Mouse (Mus musculus) liver, adult 2 months (tissue): Measurements from ENCODE around the gene Zscan26. TPM values are rescaled to one million over a fixed set of nuclear protein-coding genes. Genes with fewer than 3 reads are reported as not detected.
"Not testable (repeated sequence)": the region's sequence is repeated elsewhere in the genome, so short reads cannot be mapped to it uniquely, and the experiment has no call there.

ENCODE experiments used
- DNase-seq: peaks from one replicate; pipeline ENCODE4 v3.0.0-alpha.2; 2011; ENCODE audit warnings: low read depth, low spot score; ENCODE audit errors: extremely low read depth
- H3K27ac ChIP-seq: fragments of 200-500 bp; replicated peaks from 2 replicates; pipeline ENCODE4 v1.5.1; 2012; ENCODE audit warnings: low read depth, mild to moderate bottlenecking, control low read depth, inconsistent platforms, low read length; ENCODE audit not compliant: insufficient read depth
- H3K27me3 ChIP-seq: fragments of 200-500 bp; 2 replicates; pipeline ENCODE4 v1.6.1; 2012; ENCODE audit warnings: mild to moderate bottlenecking, moderate library complexity, low read length, inconsistent platforms; ENCODE audit not compliant: control insufficient read depth, insufficient read depth
- H3K36me3 ChIP-seq: fragments of 200-500 bp; 2 replicates; pipeline ENCODE4 v1.6.1; 2012; ENCODE audit warnings: low read length, inconsistent platforms; ENCODE audit not compliant: control insufficient read depth, insufficient read depth
- H3K4me1 ChIP-seq: fragments of 200-500 bp; 2 replicates; pipeline ENCODE4 v1.6.1; 2011; ENCODE audit warnings: low read length; ENCODE audit not compliant: control insufficient read depth, insufficient read depth
- H3K4me3 ChIP-seq: fragments of 200-500 bp; 2 replicates; pipeline ENCODE4 v1.5.1; 2011; ENCODE audit warnings: low read depth, mild to moderate bottlenecking, control low read depth, low read length, moderate library complexity; ENCODE audit not compliant: insufficient read depth
- H3K79me2 ChIP-seq: fragments of 200-500 bp; 2 replicates; pipeline ENCODE4 v1.6.1; 2012; ENCODE audit warnings: inconsistent platforms, mild to moderate bottlenecking, low read length, moderate library complexity; ENCODE audit not compliant: control insufficient read depth, insufficient read depth
- H3K9ac ChIP-seq: fragments of 200-500 bp; 2 replicates; pipeline ENCODE4 v1.6.1; 2012; ENCODE audit warnings: low read depth, mild to moderate bottlenecking, control low read depth, inconsistent platforms, low read length
- CTCF ChIP-seq: fragments of 200-500 bp; IDR thresholded peaks from 2 replicates; pipeline ENCODE4 v1.5.1; 2011; ENCODE audit warnings: low read depth, low read length, control low read depth
- POLR2A ChIP-seq: fragments of 200-500 bp; IDR thresholded peaks from 2 replicates; pipeline ENCODE4 v1.6.1; 2011; ENCODE audit warnings: low read length, control low read depth; ENCODE audit not compliant: insufficient read depth; ENCODE audit errors: extremely low read depth
- WGBS: fragments of 180-500 bp; shearing (Covaris S2); methylation state at CpG from one replicate; pipeline ENCODE4 v1.1.7; 2018; 5-methylcytosine and 5-hydroxymethylcytosine counted together
- polyA plus RNA-seq: library from polyadenylated mRNA; depleted of rRNA; stranded (reverse); fragments of >200 nt; gene quantifications from 2 replicates; pipeline ENCODE4 v1.2.3, GENCODE M21; 2012; rRNA removed
- total RNA-seq: library from RNA; depleted of rRNA; stranded (reverse); fragments of >200 nt; gene quantifications from 2 replicates; pipeline ENCODE4 v1.2.3, GENCODE M21; 2014; rRNA removed

Zscan26 gene
- total and polyA plus RNA-seq, 2 experiments: 12.1 to 33.4 TPM

DNA sequence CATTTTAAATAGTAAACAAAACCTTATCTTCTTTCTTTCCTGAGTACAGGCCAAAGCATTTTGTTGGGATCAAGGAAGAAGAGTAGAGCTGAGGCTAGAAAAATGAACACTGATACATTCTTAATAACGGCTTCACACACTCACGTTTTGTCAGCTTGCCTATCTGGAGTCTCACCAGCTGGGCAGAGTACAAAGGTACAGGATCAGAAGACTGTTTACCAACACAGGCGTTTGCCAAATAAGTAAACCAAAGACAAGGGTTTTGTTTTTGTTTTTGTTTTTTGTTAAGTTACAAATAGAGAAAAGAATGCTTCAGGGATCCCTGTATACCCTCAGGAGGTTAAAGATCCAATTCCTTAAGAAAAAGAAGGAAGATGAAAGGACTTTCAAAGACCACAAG is 52.4 kb downstream of the Zscan26 start:
- Histone ChIP-seq H3K4me1 (peaks cover 7% of the 10 kb centered on the region), H3K27me3 (no peaks in the 10 kb centered on the region), H3K36me3 (peaks cover 24% of the 10 kb centered on the region), H3K4me3 (peak overlapping the region; percentile 35; the same call in 1 of the 2 replicates), H3K27ac (no peak overlapping the region; the same call in 1 of the 2 replicates), H3K79me2 (peaks cover 4% of the 10 kb centered on the region; the same call in 1 of the 2 replicates), H3K9ac (no peak overlapping the region)
- TF ChIP-seq POLR2A: no peak
- TF ChIP-seq CTCF: no peak
- WGBS: 12% methylated on average over 3 of the region's 3 CpGs
- DNase-seq: peak; percentile 87

DNA sequence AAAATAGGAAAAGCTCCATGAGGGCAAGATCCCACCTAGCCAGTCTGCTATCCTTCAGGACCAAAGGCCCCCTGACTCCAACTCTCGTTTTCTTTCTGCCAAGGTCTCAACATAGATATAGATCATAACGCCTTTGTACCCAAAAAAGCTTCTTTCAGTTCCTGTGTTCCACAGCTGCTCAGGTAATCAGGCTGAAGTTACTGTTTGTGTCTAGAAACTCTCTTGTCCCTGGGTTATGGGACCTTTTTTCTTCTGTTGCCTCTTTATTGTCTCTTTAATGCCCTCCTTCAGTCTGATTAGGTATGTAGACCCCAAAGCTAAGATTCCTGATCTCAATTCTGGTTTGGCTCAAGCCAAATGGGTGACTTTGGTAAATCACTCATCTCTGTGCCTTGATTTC is 56.0 kb downstream of the Zscan26 start:
- Histone ChIP-seq H3K27ac (no peak overlapping the region), H3K36me3 (peaks cover 49% of the 10 kb centered on the region), H3K4me3 (no peak overlapping the region), H3K79me2 (peaks cover 4% of the 10 kb centered on the region; the same call in 1 of the 2 replicates), H3K4me1 (peaks cover 8% of the 10 kb centered on the region), H3K27me3 (no peaks in the 10 kb centered on the region), H3K9ac (no peak overlapping the region)
- no peak for DNase-seq
- TF ChIP-seq CTCF (no peak), POLR2A (no peak)
- 95% methylated on average over 2 of the region's 2 CpGs for WGBS

DNA sequence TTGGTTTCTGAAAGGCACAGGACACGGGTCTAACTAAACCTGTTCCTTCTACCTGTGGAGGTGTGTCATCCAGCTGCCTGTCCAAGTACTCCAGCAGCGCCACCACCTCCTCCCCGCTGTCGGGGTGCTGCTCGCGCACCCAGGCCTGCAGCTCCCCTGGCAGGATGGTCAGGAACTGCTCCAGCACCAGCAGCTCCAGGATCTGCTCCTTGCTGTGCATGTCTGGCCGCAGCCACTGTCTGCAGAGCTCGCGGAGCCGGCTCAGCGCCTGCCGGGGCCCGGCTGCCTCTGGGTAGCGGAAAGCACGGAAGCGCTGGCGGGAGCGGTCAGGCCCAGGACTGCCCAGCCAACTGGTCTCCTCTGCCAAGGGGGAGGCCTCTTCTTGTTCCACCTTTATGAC is 57.5 kb downstream of the Zscan26 start:
- H3K27ac ChIP-seq, H3K27me3 ChIP-seq, DNase-seq, H3K4me1 ChIP-seq, H3K79me2 ChIP-seq, H3K9ac ChIP-seq, H3K4me3 ChIP-seq: not testable (repeated sequence)
- H3K36me3 ChIP-seq: peaks cover 60% of the 10 kb centered on the region
- 97% methylated on average over 18 of the region's 18 CpGs for WGBS

DNA sequence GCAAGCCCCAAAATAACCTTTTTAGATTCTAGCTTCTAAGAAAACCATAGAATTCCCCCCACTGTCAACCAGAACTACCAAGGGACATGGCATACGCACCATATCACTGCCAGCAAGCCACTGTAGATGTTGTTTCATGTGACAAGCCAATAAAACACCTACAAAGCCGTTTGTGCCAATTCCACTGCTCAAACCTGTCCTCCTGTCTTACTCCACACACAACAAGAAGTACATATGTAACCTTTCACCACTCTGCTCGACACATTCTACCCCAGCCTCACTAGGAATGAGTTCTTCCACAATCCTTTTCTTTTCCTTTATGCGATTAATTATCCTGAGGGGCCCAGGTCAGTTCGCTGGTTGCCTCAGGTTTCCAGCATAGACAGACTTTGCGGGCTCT is 57.9 kb downstream of the Zscan26 start:
- TF ChIP-seq POLR2A: no peak
- TF ChIP-seq CTCF: no peak
- H3K4me1 ChIP-seq: peaks cover 6% of the 10 kb centered on the region
- no peaks in the 10 kb centered on the region for H3K27me3 ChIP-seq
- 95% methylated on average over 6 of the region's 6 CpGs for WGBS
- peak; percentile 34 for DNase-seq
- H3K9ac ChIP-seq: no peak overlapping the region
- H3K27ac ChIP-seq: no peak overlapping the region; the same call in 1 of the 2 replicates
- H3K79me2 ChIP-seq: no peaks in the 10 kb centered on the region; the same call in 1 of the 2 replicates
- peaks cover 62% of the 10 kb centered on the region for H3K36me3 ChIP-seq
- no peak overlapping the region for H3K4me3 ChIP-seq

DNA sequence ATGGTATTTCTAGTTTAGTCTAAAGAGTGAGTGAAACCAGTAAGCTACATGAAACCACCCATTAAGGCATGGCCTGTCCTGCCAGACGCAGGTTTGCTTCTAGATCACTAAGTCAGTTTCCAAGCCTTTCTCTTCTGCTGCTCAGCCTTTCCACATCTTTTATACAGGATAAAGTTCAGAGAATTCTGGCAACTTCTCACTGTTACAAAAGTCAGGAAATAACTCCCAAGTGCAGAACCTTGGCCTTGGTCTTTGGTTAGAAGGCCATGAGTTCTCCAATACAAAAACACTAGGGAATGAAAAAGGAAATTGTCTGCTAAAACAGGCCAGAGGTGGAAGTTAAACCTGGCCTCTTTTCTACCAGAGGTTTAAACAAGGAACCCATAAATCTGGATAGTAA is 58.3 kb downstream of the Zscan26 start:
- peak; percentile 86 for DNase-seq
- TF ChIP-seq CTCF (no peak), POLR2A (no peak)
- Histone ChIP-seq H3K4me1 (peaks cover 6% of the 10 kb centered on the region), H3K9ac (no peak overlapping the region), H3K36me3 (peaks cover 64% of the 10 kb centered on the region), H3K79me2 (no peaks in the 10 kb centered on the region; the same call in 1 of the 2 replicates), H3K4me3 (no peak overlapping the region), H3K27me3 (no peaks in the 10 kb centered on the region), H3K27ac (no peak overlapping the region)
- 44% methylated on average over 1 of the region's 1 CpGs for WGBS

Other genes starting within 250 kb of the Zscan26 start
- not detected in 2 replicates for gene Gpx5, start 161.0 kb downstream of the Zscan26 start, total RNA-seq
- gene Gpx5, start 161.0 kb downstream of the Zscan26 start, polyA plus RNA-seq: not detected in 2 replicates
- gene Gpx6, start 141.6 kb downstream of the Zscan26 start, total RNA-seq: 0.27 and 1.0 TPM in 2 replicates
- gene Gpx6, start 141.6 kb downstream of the Zscan26 start, polyA plus RNA-seq: 0.55 and 0.70 TPM in 2 replicates
- gene Olfr1367, start 106.8 kb downstream of the Zscan26 start, total RNA-seq: not detected in 2 replicates
- not detected in 2 replicates for gene Olfr1367, start 106.8 kb downstream of the Zscan26 start, polyA plus RNA-seq
- gene Zscan12, start 90.9 kb downstream of the Zscan26 start, total RNA-seq: 5.4 and 6.0 TPM in 2 replicates
- gene Zscan12, start 90.9 kb downstream of the Zscan26 start, polyA plus RNA-seq: 1.0 and 1.2 TPM in 2 replicates
- gene Zkscan3, start 51.0 kb downstream of the Zscan26 start, total RNA-seq: 31.6 and 33.1 TPM in 2 replicates
- 10.9 and 14.5 TPM in 2 replicates for gene Zkscan3, start 51.0 kb downstream of the Zscan26 start, polyA plus RNA-seq
- gene Pgbd1, start 12.7 kb downstream of the Zscan26 start, total RNA-seq: 0.60 and 0.83 TPM in 2 replicates
- 0.20 and 0.26 TPM in 2 replicates for gene Pgbd1, start 12.7 kb downstream of the Zscan26 start, polyA plus RNA-seq
- 0.27 and 0.55 TPM in 2 replicates for gene Nkapl, start 14.8 kb upstream of the Zscan26 start, total RNA-seq
- 0.13 and 0.29 TPM in 2 replicates for gene Nkapl, start 14.8 kb upstream of the Zscan26 start, polyA plus RNA-seq
- 0.47 and 1.0 TPM in 2 replicates for gene Zkscan4, start 25.2 kb upstream of the Zscan26 start, total RNA-seq
- gene Zkscan4, start 25.2 kb upstream of the Zscan26 start, polyA plus RNA-seq: 0.09 and 0.29 TPM in 2 replicates
- gene Gm10065, start 25.7 kb upstream of the Zscan26 start, total RNA-seq: not detected in 2 replicates
- not detected in 2 replicates for gene Gm10065, start 25.7 kb upstream of the Zscan26 start, polyA plus RNA-seq
- 0.27 and 0.28 TPM in 2 replicates for gene AK157302, start 41.5 kb upstream of the Zscan26 start, total RNA-seq
- gene AK157302, start 41.5 kb upstream of the Zscan26 start, polyA plus RNA-seq: 0.11 TPM in 1 of 2 replicates, not detected in the other
- gene Gm11273, start 47.7 kb upstream of the Zscan26 start, total RNA-seq: 20.5 and 23.4 TPM in 2 replicates
- gene Gm11273, start 47.7 kb upstream of the Zscan26 start, polyA plus RNA-seq: 26.0 and 26.2 TPM in 2 replicates
- 4.7 and 5.3 TPM in 2 replicates for gene Zkscan8, start 77.4 kb upstream of the Zscan26 start, total RNA-seq
- gene Zkscan8, start 77.4 kb upstream of the Zscan26 start, polyA plus RNA-seq: 1.5 and 1.7 TPM in 2 replicates
- gene Olfr1366, start 89.1 kb upstream of the Zscan26 start, total RNA-seq: not detected in 2 replicates
- gene Olfr1366, start 89.1 kb upstream of the Zscan26 start, polyA plus RNA-seq: not detected in 2 replicates
- not detected in 2 replicates for gene Olfr1535, start 106.2 kb upstream of the Zscan26 start, total RNA-seq
- not detected in 2 replicates for gene Olfr1535, start 106.2 kb upstream of the Zscan26 start, polyA plus RNA-seq
- not detected in 2 replicates for gene Olfr1364, start 128.0 kb upstream of the Zscan26 start, total RNA-seq
- gene Olfr1364, start 128.0 kb upstream of the Zscan26 start, polyA plus RNA-seq: not detected in 2 replicates
- not detected in 2 replicates for gene Olfr1362, start 160.3 kb upstream of the Zscan26 start, total RNA-seq
- gene Olfr1362, start 160.3 kb upstream of the Zscan26 start, polyA plus RNA-seq: not detected in 2 replicates
- not detected in 2 replicates for gene Olfr11, start 188.8 kb upstream of the Zscan26 start, total RNA-seq
- not detected in 2 replicates for gene Olfr11, start 188.8 kb upstream of the Zscan26 start, polyA plus RNA-seq
- not detected in 2 replicates for gene Olfr1361, start 209.7 kb upstream of the Zscan26 start, total RNA-seq
- not detected in 2 replicates for gene Olfr1361, start 209.7 kb upstream of the Zscan26 start, polyA plus RNA-seq
- not detected in 2 replicates for gene Olfr1360, start 223.7 kb upstream of the Zscan26 start, total RNA-seq
- gene Olfr1360, start 223.7 kb upstream of the Zscan26 start, polyA plus RNA-seq: not detected in 2 replicates
- gene Olfr1359, start 244.4 kb upstream of the Zscan26 start, total RNA-seq: not detected in 2 replicates
- gene Olfr1359, start 244.4 kb upstream of the Zscan26 start, polyA plus RNA-seq: not detected in 2 replicates